Mouse (Mus musculus): ENCODE data around the gene Prpsap1. TPM values are rescaled to one million over a fixed set of nuclear protein-coding genes. Genes with fewer than 3 reads are reported as not detected.

Prpsap1 gene
- total and polyA plus RNA-seq, 3 experiments: 79.8 to 114 (median 114) TPM

DNA sequence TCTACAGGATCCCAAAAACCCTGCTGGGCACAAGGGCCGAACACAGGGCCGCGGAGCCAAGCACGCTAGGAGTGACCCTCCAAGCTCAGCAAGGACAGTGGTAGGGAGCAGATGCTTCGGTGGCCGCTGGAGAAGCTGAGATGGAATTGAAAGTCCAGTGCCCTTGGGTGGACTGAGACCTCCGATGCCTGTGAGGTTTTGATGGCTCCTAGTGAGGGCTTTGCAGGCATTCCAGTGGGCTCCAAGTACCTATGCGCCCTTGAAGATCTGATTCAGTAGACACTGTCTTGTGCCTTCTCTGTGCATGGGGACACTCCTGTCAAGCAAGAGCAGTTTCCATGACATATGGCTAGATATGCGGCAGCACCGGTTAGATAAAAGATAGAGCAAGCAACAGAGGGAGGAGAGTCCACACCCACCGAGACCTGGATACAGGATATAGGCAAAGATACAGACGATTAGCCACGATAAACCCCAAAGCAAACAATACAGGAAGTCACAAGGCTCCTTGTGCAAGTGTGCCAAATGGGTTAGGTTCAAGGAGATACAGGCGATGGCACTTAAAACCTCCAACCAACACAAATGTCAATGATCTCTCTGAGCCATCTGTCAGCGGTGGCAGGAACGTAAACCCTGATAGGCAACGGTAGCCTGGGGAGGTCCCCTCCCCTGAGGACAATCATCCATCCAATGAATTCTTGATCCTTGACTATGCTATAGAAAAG is 12.3 kb upstream of the Prpsap1 start:
- H3K27me3 ChIP-seq (replicated peaks): peaks cover 5% of the 10 kb centered on the region
- dilution Hi-C loops (cut with MboI; ENCODE audit: extremely low pct_ligation_motif_present, extremely low pct_unique_long_range_greater_than_20kb, low sequenced_read_pairs): no loop called here
- no peak overlapping the region for H3K27ac ChIP-seq (ENCODE audit: insufficient read depth, low read depth)
- H3K4me1 ChIP-seq (ENCODE audit: control insufficient read depth in 1 of 2, insufficient read depth in 2 of 2): peaks cover 0 to 7% of the 10 kb centered on the region in 2 experiments; a peak in 2 of 4 replicates
- no peak overlapping the region for H3K4me2 ChIP-seq (ENCODE audit: insufficient read depth, low read depth, poor library complexity, severe bottlenecking)
- no peaks in the 10 kb centered on the region for H3K79me2 ChIP-seq (replicated peaks; ENCODE audit: control insufficient read depth, extremely low read depth, insufficient read depth, poor library complexity, severe bottlenecking)
- DNase-seq (ENCODE audit: extremely low read depth): no peak
- H3K4me3 ChIP-seq (replicated peaks in 1 of 3; ENCODE audit: low read depth in 2 of 3, low read length in 2 of 3, poor library complexity in 1 of 3): no peak overlapping the region
- H3K9ac ChIP-seq (ENCODE audit: insufficient read depth, low read depth): no peak overlapping the region
- peaks cover 8% of the 10 kb centered on the region for H3K9me3 ChIP-seq (replicated peaks; ENCODE audit: low read length)
- no peaks in the 10 kb centered on the region for H3K36me3 ChIP-seq (replicated peaks in 1 of 2; ENCODE audit: control insufficient read depth in 1 of 2, insufficient read depth in 1 of 2, low read length in 1 of 2)
- in situ Hi-C loops (cut with MboI; ENCODE audit: low pct_ligation_motif_present, low pct_unique_long_range_greater_than_20kb, low sequenced_read_pairs): no loop called here
- TF ChIP-seq MEF2A (IDR thresholded peaks at IDR 0.05; ENCODE audit: borderline replicate concordance, low read depth, low read length) (no peak), RAD21 (IDR thresholded peaks at IDR 0.05; ENCODE audit: low read depth, low read length) (no peak), POLR2AphosphoS2 (IDR thresholded peaks at IDR 0.05; ENCODE audit: low read depth, low read length) (no peak), HCFC1 (IDR thresholded peaks at IDR 0.05; ENCODE audit: low read depth, low read length) (no peak), UBTF (IDR thresholded peaks at IDR 0.05; ENCODE audit: low read depth, low read length) (no peak), RCOR1 (conservative IDR thresholded peaks at IDR 0.05; ENCODE audit: low read depth, low read length) (no peak), ZKSCAN1 (IDR thresholded peaks at IDR 0.05; ENCODE audit: borderline replicate concordance, low read depth, low read length) (no peak), SIN3A (IDR thresholded peaks at IDR 0.05; ENCODE audit: low read length) (no peak), ETS1 (conservative IDR thresholded peaks at IDR 0.05; ENCODE audit: low read depth, low read length) (no peak), NRF1 (IDR thresholded peaks at IDR 0.05; ENCODE audit: low read depth, low read length) (no peak), CHD1 (IDR thresholded peaks at IDR 0.05; ENCODE audit: low read depth, low read length) (no peak), MXI1 (IDR thresholded peaks at IDR 0.05; ENCODE audit: low read depth, low read length) (no peak)

DNA sequence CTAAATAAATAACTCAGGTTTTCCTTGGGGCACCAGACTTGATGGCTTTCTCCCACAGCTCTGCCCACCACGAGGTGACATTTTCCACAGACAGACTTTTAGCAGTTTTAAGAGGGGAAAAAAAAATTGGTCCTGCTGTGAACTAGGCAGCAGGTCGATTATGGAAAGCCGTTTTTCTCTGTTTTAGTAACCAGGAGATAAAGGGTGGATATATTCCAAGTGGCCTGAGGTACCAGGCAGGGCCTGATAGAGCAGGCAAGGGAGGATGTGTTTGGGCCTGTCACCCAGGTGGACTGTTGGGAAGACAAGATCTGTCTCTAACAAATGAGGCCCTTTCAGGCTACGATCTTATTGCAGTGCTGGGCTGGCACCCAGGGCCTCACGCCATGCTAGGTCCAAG is 11.6 kb upstream of the Prpsap1 start:
- H3K9me3 ChIP-seq (replicated peaks; ENCODE audit: low read length): peaks cover 2% of the 10 kb centered on the region
- no peak for DNase-seq (ENCODE audit: extremely low read depth)
- dilution Hi-C loops (cut with MboI; ENCODE audit: extremely low pct_ligation_motif_present, extremely low pct_unique_long_range_greater_than_20kb, low sequenced_read_pairs): no loop called here
- no peak overlapping the region for H3K4me2 ChIP-seq (ENCODE audit: insufficient read depth, low read depth, poor library complexity, severe bottlenecking)
- H3K27me3 ChIP-seq (replicated peaks): peaks cover 5% of the 10 kb centered on the region
- in situ Hi-C loops (cut with MboI; ENCODE audit: low pct_ligation_motif_present, low pct_unique_long_range_greater_than_20kb, low sequenced_read_pairs): no loop called here
- H3K9ac ChIP-seq (ENCODE audit: insufficient read depth, low read depth): no peak overlapping the region
- H3K79me2 ChIP-seq (replicated peaks; ENCODE audit: control insufficient read depth, extremely low read depth, insufficient read depth, poor library complexity, severe bottlenecking): no peaks in the 10 kb centered on the region
- H3K27ac ChIP-seq (ENCODE audit: insufficient read depth, low read depth): no peak overlapping the region
- H3K4me3 ChIP-seq (replicated peaks in 1 of 3; ENCODE audit: low read depth in 2 of 3, low read length in 2 of 3, poor library complexity in 1 of 3): no peak overlapping the region
- TF ChIP-seq MAX (IDR thresholded peaks at IDR 0.05; ENCODE audit: low read length) (no peak), USF1 (IDR thresholded peaks at IDR 0.05; ENCODE audit: low read depth, low read length) (no peak), NELFE (IDR thresholded peaks at IDR 0.05; ENCODE audit: low read depth, low read length) (no peak)
- H3K36me3 ChIP-seq (replicated peaks in 1 of 2; ENCODE audit: control insufficient read depth in 1 of 2, insufficient read depth in 1 of 2, low read length in 1 of 2): no peaks in the 10 kb centered on the region
- peaks cover 0 to 11% of the 10 kb centered on the region in 2 experiments; a peak in 2 of 4 replicates for H3K4me1 ChIP-seq (ENCODE audit: control insufficient read depth in 1 of 2, insufficient read depth in 2 of 2)

Measured in CH12.LX (cell line).